8 mouse cellular contexts compared by ENCODE assay signal in genomic region chr16:96345117-96345516, GRCm38 (mm10).
A peak's percentile ranks its signal among the peaks of the same experiment; 100 is the strongest.
DNase-seq lines count a peak whose midpoint lies in the region; ATAC-seq lines count a peak whose summit lies in the region.

No protein-coding gene starts in this region.

- no peaks in the 10 kb centered on the region for H3K4me1 ChIP-seq in hindbrain, embryonic 11.5 days (replicated peaks; ENCODE audit: control insufficient read depth, insufficient read depth, low read length)

- H3K9me3 ChIP-seq in hindbrain, embryonic 11.5 days (ENCODE audit: control insufficient read depth, low read length): no peaks in the 10 kb centered on the region

- no peak overlapping the region for H3K4me3 ChIP-seq in hindbrain, embryonic 11.5 days (ENCODE audit: low read depth, low read length)

- no peak overlapping the region for H3K9ac ChIP-seq in hindbrain, embryonic 11.5 days (ENCODE audit: low read depth, low read length)

- H3K36me3 ChIP-seq in hindbrain, embryonic 11.5 days (ENCODE audit: control insufficient read depth, insufficient read depth, low read length): no peaks in the 10 kb centered on the region

- no peak for ATAC-seq in hindbrain, embryonic 11.5 days (ENCODE audit: low FRiP score)

- H3K4me2 ChIP-seq in hindbrain, embryonic 11.5 days (replicated peaks; ENCODE audit: low read depth, low read length): no peak overlapping the region

- WGBS in hindbrain, embryonic 11.5 days: 5% methylated on average over 10 of the region's 10 CpGs

- H3K27me3 ChIP-seq in hindbrain, embryonic 11.5 days (ENCODE audit: control insufficient read depth, insufficient read depth, low read length): no peaks in the 10 kb centered on the region

- peak; percentile 83 for DNase-seq in NIH3T3 (ENCODE audit: low read depth)
- DNase-seq in cerebellum, adult 8-10 months: peak; percentile 73
- DNase-seq in frontal cortex, adult 2 months (ENCODE audit: extremely low spot score in 1 of 2, low spot score in 1 of 2): peak; percentile 44 to 92
- peak; percentile 89 for DNase-seq in hindbrain, embryonic 11.5 days (ENCODE audit: low spot score)
- DNase-seq in layer of hippocampus, postnatal 14 days (ENCODE audit: low spot score in 2 of 2): peak; percentile 84 to 91
- peak; percentile 74 to 83 for DNase-seq in lung, postnatal 4 days
- DNase-seq in retina, postnatal 7 days (ENCODE audit: low read depth, low spot score): peak; percentile 77
- peak; percentile 59 for DNase-seq in urinary bladder, adult 2 months (ENCODE audit: low spot score)

- H3K27ac ChIP-seq in hindbrain, embryonic 11.5 days (ENCODE audit: low read depth, low read length): no peak overlapping the region
